Mouse (Mus musculus): ENCODE results near the gene Col15a1. TPM values are rescaled to one million over a fixed set of nuclear protein-coding genes. Genes with fewer than 3 reads are reported as not detected.
A peak's percentile ranks its signal among the peaks of the same experiment; 100 is the strongest.

Col15a1 gene
- not detected in 2 replicates for total RNA-seq (2017)

DNA sequence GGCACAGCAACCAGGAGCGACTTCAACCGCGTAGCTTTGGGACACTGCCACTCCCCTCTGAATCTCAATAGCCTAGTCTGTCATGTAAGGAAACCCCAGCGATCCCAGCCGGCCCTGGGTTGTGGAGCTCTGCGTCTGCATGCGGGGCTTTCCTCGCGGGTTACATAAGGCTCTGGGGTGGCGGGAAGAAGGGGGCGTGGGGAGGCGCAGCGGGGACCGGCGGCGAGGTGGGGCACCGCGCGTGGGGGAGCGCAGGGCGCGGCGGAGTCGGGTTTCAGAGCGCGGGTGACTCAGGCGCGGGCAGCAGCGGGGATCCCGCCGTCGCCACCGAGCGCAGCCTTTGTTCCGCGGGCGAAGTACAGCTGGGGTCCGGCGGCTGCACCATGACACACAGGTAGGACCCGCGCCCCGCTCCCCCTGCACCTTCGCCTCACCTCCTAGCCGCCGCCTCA is at the start of gene Col15a1:
Gene Col15a1, plus strand, starts transcription at position 193 of the 452 bp plus-strand sequence.
- no peak for ATAC-seq (replicated peaks in 1 of 2; ENCODE audit: insufficient read depth in 1 of 2, low FRiP score in 2 of 2, low TSS enrichment in 1 of 2, low read depth in 1 of 2, poor library complexity in 2 of 2, severe bottlenecking in 2 of 2)

DNA sequence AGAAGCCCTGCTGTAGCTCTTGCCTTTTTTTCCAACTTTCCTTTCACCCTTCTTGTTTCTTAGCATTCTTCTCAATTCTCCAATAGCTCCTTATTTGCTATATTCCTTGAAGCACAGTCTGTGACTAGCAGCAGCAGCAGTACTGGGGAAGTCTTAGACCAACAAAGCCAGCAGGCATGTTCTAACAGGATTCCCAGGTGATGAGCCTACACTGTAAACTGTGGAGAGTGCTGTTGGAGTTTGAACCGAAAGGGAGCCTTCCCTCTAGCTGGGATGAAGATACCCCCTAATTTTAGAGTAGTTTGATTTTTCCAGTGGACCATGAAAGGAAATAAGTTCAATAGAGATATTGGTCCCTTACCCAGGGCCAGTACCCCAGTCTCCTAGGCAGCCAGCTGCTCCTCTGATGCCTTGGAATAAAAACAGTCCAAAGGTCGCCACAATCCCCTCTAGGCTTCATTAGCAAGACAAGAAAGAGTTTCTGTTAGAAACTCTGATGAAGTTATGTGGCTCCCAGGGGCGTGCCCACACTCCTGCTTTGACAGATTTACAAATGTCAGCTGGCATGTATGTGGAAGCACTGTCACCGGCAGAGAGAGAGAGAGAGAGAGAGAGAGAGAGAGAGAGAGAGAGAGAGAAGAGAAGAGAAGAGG is 46.7 kb upstream of the Col15a1 start:
- ATAC-seq (replicated peaks in 1 of 2; ENCODE audit: insufficient read depth in 1 of 2, low FRiP score in 2 of 2, low TSS enrichment in 1 of 2, low read depth in 1 of 2, poor library complexity in 2 of 2, severe bottlenecking in 2 of 2), result no peak

DNA sequence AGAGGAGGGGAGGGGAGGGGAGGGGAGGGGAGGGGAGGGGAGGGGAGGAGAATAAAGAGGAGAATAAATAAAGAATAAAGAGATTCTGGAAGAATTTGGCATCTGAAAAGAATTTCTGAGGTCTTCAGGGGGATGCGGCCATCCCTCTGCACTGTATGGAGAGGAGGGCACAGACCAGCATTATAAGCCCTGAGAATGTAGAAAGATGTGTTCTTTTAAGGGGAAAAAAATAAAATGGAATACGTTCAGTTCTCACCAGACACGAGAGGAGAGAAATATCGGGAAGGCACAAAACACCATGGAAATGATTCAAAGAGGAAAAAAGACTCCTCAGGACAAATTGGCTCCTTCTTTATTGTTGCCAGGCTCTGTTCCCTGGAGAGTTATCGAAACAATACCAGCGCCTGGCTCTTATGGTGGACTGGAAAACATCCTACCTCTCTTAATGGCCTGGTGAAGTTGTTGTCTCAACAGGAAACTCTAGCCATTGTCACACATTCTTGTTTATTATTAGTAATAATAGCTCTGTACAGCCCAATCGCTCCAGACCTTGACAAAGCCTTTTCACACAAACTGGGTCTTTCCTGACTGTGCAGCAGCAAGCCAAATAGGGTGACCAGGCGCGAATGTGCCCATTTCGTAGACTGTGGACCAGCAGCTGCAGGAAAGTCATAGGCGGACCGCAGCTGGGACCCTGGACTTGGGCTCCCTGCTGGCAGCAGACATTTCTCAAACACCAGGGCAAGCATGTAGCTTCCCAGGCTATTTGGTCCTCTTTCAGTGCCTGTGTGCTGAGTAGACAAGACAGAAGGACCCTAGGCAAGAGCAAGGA is 46.0 kb upstream of the Col15a1 start:
- no peak for ATAC-seq (replicated peaks in 1 of 2; ENCODE audit: insufficient read depth in 1 of 2, low FRiP score in 2 of 2, low TSS enrichment in 1 of 2, low read depth in 1 of 2, poor library complexity in 2 of 2, severe bottlenecking in 2 of 2)

DNA sequence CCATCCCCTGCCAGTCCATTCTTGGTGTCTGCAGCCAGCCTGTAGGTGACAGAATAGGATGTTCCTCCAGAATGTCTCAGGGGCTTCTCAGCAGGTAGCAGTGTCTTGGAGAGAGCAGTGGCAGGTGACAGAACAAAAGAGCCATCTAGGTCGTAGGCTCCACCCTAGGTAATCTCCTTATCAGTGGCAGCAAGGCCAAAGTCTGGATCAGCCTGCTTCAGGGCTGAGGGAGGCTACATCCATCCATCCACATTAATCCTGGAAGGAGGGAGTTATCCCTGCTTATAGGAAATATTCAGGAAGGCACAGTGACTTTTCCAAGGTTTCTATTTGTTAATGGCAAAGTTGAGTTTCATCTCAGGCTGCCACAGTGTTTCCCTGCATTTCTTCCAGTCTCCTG is 35.6 kb upstream of the Col15a1 start:
- no peak for ATAC-seq (replicated peaks in 1 of 2; ENCODE audit: insufficient read depth in 1 of 2, low FRiP score in 2 of 2, low TSS enrichment in 1 of 2, low read depth in 1 of 2, poor library complexity in 2 of 2, severe bottlenecking in 2 of 2)

DNA sequence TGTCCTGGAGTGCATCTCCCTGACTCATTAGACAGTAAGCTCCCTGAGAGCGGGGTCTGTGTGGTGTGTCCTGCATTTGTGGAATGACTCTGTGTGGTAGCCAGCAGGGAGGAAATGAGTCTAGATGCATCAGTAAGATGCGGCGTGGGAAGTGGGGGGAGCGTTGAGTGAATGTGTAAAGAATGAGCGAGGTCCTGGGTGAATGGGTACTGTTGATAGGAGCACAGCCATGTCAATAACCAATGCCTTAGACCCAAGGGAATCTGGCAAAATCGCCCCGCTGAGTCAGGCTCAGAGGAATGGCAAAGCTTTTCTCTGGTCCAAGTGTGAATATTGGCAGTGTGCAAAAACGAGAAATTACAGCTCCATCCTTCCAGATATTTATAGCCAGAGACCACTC is 30.9 kb upstream of the Col15a1 start:
- no peak for ATAC-seq (replicated peaks in 1 of 2; ENCODE audit: insufficient read depth in 1 of 2, low FRiP score in 2 of 2, low TSS enrichment in 1 of 2, low read depth in 1 of 2, poor library complexity in 2 of 2, severe bottlenecking in 2 of 2)

DNA sequence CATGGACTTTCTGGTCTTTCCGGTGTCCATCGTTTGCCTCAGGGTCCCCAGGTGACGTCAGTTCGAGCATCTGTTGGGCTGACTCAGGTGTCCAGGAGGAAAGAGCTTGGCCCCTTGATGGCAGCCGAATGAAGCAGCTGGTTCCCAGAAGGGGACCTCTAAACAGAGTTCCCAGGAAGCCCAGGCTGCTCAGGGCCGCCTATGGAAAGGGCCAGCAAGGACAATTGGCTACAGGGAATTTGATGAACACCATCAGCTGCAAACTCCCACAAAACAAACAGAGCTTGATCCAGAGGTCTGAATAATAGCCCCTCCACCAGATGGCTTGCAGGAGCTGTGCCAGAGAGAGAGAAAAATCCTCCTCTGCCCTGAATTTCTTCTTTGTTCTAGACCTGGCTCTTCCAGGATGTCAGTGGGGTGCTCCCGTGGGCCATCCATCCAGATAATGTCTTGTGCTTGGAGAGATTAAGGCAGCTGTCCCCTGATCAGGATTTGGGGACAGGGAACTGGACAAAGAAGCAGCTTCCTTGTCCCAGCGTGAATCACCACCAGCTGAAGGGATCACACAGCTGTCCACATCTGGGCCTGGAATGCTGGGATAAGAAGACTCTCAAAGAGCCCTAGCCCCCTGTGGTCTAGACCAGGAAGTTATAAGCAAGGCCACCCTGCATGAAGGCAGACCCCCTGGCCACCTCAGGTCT is 29.6 kb upstream of the Col15a1 start:
- no peak for ATAC-seq (replicated peaks in 1 of 2; ENCODE audit: insufficient read depth in 1 of 2, low FRiP score in 2 of 2, low TSS enrichment in 1 of 2, low read depth in 1 of 2, poor library complexity in 2 of 2, severe bottlenecking in 2 of 2)

DNA sequence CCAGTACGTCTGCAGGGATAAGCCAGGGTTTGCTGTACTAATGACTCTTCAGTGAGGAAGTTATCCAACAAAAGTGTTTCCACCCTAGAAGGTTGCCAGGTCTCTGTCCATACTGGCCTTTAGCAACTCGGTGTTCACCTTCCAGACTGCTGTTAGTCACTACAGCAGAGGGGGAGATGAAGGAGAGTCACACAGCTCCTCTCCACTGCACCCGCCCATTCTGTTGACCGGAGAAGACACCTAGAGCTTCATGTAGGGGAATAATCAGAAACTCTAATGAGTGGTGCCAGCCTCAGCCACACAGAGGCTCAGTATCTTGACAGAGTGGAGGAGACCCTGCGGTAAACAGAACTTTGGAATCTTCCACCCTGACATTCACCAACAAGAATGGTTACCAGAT is 28.4 kb upstream of the Col15a1 start:
- no peak for ATAC-seq (replicated peaks in 1 of 2; ENCODE audit: insufficient read depth in 1 of 2, low FRiP score in 2 of 2, low TSS enrichment in 1 of 2, low read depth in 1 of 2, poor library complexity in 2 of 2, severe bottlenecking in 2 of 2)

DNA sequence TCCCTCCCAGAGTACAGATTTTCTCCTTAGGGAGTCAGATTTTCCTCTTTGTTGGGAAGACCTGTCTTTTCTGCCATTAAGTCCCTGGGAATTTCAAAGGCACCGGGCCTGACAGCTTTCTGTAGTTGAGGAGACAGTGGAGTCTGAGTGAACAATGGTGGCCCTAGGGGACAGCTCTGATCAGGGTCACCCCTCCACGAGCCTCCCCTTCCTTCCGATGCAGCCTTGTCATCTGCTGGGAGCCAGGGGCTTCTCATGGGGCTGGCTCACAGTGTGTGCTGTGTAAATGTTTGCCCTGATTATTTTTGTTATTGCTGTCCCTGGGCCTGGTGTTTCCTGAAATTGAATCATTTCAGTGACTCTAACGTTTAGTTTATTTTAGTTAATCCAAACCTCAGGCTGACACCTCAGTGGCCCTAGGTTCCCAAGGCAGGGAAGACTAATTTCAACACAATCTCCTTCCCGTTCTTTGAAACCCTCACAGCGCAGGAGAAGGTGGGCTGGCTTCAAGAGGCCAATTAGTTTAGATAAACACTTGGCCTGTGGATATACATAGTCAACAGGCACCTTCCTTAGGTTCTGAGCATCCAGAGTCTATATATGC is 23.8 kb upstream of the Col15a1 start:
- ATAC-seq (replicated peaks in 1 of 2; ENCODE audit: insufficient read depth in 1 of 2, low FRiP score in 2 of 2, low TSS enrichment in 1 of 2, low read depth in 1 of 2, poor library complexity in 2 of 2, severe bottlenecking in 2 of 2), result no peak

DNA sequence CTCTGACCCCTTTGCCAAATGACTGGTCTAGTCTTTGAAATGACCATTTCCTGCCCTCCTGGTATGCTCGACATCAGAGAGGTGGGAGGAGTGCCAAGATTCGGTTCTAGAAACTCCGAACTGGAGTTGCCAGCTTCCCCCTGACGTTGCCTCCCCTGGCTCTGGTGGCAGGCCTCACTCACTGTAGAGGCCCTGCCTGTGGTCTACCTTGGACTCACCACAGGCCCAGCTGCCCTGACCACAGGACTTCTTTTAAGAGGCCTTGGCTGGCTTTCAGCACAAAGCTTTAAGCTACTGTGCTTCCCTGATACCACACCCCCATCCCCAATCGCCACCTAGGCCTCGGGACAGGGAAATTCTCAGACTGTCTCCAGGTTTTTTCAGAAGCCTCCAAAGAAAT is 21.4 kb upstream of the Col15a1 start:
- peak; percentile 68 to 76 for ATAC-seq (replicated peaks in 1 of 2; ENCODE audit: insufficient read depth in 1 of 2, low FRiP score in 2 of 2, low TSS enrichment in 1 of 2, low read depth in 1 of 2, poor library complexity in 2 of 2, severe bottlenecking in 2 of 2)

DNA sequence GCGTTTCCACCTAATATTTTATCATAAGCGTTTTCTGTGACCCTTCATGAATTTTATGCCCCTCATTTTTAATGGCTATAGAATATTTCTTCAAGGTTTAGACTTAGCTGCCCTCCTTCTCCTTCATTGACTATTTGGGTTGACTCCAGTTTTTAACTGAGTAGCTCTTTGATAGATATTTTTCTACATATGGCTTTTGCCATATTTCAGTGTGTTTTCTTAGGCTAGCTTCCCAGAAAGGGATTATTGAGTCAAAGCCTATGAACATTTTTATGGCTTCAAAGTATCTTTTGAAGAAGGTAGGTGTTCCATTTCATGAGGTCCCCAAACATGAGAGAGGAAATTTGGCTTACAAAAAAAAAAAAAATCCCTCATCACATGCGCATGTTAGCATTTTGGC is 11.8 kb upstream of the Col15a1 start:
- ATAC-seq (replicated peaks in 1 of 2; ENCODE audit: insufficient read depth in 1 of 2, low FRiP score in 2 of 2, low TSS enrichment in 1 of 2, low read depth in 1 of 2, poor library complexity in 2 of 2, severe bottlenecking in 2 of 2), result no peak

DNA sequence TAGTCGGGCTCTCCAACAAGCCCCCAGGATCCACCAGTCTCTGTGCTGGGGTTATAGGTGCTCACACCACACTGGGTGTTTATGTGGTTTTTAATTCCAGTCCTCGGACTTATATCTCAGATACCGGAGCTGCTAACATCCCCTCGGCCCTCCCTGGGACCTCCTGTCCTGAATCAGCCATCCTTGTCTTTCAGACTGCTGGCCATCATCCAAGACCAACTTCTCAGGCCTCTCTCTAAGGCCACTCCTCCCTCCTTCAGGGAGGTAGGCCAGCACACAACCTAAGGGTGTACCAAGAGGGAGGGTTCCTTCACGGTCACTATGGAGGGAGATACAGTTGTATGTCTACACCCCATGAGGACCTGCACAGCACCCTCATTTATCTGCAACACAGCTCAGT is 4.3 kb upstream of the Col15a1 start:
- ATAC-seq (replicated peaks in 1 of 2; ENCODE audit: insufficient read depth in 1 of 2, low FRiP score in 2 of 2, low TSS enrichment in 1 of 2, low read depth in 1 of 2, poor library complexity in 2 of 2, severe bottlenecking in 2 of 2), result no peak

DNA sequence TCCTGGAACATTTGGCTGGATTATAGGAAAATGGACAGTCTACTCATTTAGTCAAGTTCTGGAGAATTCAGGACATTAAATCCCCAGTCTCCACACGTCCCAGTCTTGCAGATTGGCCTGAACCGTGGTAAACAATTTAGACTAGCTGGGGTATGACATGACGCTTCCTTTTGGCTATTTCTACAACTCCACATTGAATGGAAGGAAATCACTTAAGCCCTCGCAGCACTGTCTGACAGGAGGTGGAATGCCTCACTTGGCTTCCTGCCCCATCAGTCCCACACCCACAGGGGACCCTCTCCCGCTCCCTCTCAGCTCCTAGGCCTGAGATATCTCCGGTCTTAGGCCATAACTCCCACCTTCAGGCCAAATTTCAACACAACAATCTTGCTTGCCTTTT is 2.1 kb upstream of the Col15a1 start:
- no peak for ATAC-seq (replicated peaks in 1 of 2; ENCODE audit: insufficient read depth in 1 of 2, low FRiP score in 2 of 2, low TSS enrichment in 1 of 2, low read depth in 1 of 2, poor library complexity in 2 of 2, severe bottlenecking in 2 of 2)

DNA sequence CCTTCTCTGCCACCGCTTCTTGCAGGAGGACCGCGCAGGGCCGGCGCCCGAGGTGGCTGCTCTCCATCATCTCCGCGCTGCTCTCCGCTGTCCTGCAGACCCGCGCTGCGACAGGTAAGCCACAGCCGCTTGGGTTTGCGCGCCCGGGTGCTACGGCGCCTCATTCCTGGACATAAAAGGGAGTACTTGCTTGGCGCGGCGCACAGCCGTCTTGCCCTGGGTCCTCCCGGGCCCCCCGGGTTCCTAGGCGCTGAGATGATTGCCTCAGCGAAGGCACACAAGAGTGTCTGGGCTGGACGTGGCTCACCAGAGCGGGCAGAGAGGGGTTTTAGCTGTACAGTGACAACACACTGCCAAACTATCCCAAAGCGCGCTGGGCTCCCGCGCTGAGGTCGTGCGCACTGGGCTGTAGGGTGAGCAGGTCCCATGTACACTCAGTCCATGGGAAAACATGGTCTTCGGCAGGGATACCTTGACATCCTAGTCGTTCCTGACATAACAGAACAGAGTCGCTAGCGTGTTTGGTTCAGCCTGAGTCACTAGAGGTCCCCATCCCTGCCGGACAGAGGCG is 545 bp downstream of the Col15a1 start:
- no peak for ATAC-seq (replicated peaks in 1 of 2; ENCODE audit: insufficient read depth in 1 of 2, low FRiP score in 2 of 2, low TSS enrichment in 1 of 2, low read depth in 1 of 2, poor library complexity in 2 of 2, severe bottlenecking in 2 of 2)

DNA sequence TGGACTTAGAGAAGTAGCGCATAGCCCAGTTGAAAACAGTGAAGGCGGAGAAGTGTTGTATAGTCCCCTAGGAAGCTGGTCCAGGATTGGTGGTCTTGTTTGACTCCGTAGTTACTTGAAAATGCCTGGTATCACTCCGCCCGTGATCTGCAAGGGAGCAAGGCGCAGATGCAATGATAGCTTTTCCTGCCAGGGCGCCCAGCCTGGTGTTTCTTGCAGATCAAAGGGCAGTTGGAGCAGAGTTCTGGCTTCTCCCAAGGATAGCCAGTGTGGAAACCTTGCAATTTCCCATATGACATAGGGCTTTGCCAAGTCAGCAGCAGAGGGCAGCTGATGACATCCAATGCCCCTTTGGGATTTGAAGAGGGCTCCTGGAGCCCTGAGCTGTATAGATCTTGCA is 1.5 kb downstream of the Col15a1 start:
- no peak for ATAC-seq (replicated peaks in 1 of 2; ENCODE audit: insufficient read depth in 1 of 2, low FRiP score in 2 of 2, low TSS enrichment in 1 of 2, low read depth in 1 of 2, poor library complexity in 2 of 2, severe bottlenecking in 2 of 2)

DNA sequence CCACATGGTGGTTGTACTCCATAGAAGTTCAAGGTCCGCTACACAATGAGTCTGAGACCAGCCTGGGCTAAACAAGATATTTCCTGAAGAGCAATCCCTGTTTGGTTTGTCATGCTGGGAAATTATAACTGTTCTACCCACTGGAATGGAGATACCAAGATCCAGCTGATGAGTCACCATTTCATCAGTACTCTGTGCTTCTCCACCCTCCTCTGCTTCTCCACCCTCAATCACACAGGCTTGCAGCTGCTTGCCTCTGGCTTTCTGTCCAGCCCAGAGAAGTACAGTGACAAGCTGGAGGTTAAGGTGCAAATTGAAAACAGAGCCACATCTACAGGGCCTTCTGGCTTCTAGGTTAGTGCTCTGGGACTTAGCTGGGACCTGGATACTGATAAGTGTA is 10.9 kb downstream of the Col15a1 start:
- no peak for ATAC-seq (replicated peaks in 1 of 2; ENCODE audit: insufficient read depth in 1 of 2, low FRiP score in 2 of 2, low TSS enrichment in 1 of 2, low read depth in 1 of 2, poor library complexity in 2 of 2, severe bottlenecking in 2 of 2)

DNA sequence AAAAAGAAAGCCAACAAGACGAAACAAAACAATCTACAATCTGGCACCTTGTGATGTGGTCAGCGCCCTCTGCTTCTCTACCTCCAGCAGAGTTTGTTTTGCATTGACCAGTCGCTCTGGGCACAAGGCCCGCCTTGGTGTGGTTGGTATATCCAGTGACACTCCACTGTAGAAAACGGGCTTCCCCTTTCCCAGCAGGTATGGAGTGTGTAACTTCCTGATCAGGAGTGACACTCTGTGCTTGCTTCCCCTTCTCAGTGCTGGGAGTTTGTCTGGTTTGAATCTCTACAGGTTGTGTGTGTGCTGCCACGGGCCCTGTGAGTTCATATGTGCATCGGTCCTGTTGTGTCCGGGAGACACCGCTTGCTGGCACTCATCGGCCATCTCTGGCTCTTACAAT is 11.4 kb downstream of the Col15a1 start:
- peak; percentile 51 to 59; a peak in 3 of 4 replicates for ATAC-seq (replicated peaks in 1 of 2; ENCODE audit: insufficient read depth in 1 of 2, low FRiP score in 2 of 2, low TSS enrichment in 1 of 2, low read depth in 1 of 2, poor library complexity in 2 of 2, severe bottlenecking in 2 of 2)

DNA sequence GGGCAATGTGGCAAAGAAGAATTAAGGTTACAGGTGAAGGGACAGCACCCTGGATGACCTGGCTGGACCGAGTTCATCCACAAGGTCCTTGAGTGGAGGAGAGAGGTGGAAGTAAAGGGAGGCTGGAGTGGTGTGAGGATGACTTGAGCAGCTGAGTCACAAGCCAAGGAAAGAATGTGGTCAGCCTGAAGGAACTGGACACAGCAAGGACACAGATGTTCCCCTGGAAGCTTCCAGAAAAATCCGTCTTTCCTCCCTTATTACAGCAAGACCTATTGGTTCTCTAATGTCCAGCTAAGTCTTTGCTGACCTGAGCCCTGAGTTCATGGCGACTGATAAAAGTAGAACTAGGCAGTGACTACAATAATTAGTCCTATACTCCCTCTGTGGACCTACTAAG is 12.6 kb downstream of the Col15a1 start:
- ATAC-seq (replicated peaks in 1 of 2; ENCODE audit: insufficient read depth in 1 of 2, low FRiP score in 2 of 2, low TSS enrichment in 1 of 2, low read depth in 1 of 2, poor library complexity in 2 of 2, severe bottlenecking in 2 of 2), result no peak

DNA sequence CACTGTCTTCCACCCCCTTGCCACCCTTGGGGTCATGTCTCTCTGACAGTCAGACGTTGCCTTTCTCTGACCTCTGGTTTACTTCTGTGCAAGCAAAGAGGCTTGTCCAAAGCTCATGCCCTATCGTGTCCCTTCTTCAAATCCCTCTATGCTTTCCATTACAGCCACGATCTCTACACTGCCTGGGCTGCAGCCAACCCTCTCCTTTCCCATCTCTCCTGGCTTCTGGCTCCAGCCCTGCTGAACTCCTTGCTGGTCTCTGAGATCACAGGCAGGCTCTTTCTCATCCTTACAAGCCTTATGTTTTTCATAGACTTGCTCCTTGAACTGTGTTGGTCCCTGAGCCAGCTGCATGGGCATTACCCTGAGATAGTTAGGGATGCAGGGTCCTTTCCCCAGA is 14.2 kb downstream of the Col15a1 start:
- no peak for ATAC-seq (replicated peaks in 1 of 2; ENCODE audit: insufficient read depth in 1 of 2, low FRiP score in 2 of 2, low TSS enrichment in 1 of 2, low read depth in 1 of 2, poor library complexity in 2 of 2, severe bottlenecking in 2 of 2)
